Mouse (Mus musculus): ENCODE results near the gene L3hypdh. TPM values are rescaled to one million over a fixed set of nuclear protein-coding genes. Genes with fewer than 3 reads are reported as not detected.

The L3hypdh gene
- total RNA-seq, 1 experiment, result 1.8 TPM

- Histone ChIP-seq H3K4me1 (ENCODE audit: control insufficient read depth in 2 of 2, insufficient read depth in 2 of 2, low read length in 2 of 2, poor library complexity in 1 of 2) (peaks cover 3 to 5% of the 10 kb centered on the region in 2 experiments; a peak in 1 of 4 replicates), H3K9ac (ENCODE audit: insufficient read depth, low read depth, low read length, poor library complexity, severe bottlenecking) (peak overlapping the region; percentile 41; the same call in 1 of the 2 replicates), H3K4me3 (ENCODE audit: insufficient read depth in 1 of 2, low read depth in 1 of 2, low read length in 2 of 2, poor library complexity in 1 of 2, severe bottlenecking in 1 of 2) (peak overlapping the region; percentile 18 to 44; a peak in 3 of 4 replicates), H3K9me3 (ENCODE audit: control insufficient read depth, insufficient read depth, low read depth, low read length) (no peaks in the 10 kb centered on the region), H3K36me3 (ENCODE audit: control insufficient read depth, insufficient read depth, low read length, poor library complexity, severe bottlenecking) (no peaks in the 10 kb centered on the region), H3K27ac (ENCODE audit: insufficient read depth, low read depth, low read length, poor library complexity, severe bottlenecking) (peak overlapping the region; percentile 64)
- in situ Hi-C loops (cut with MboI; ENCODE audit: low sequenced_read_pairs in 2 of 2, unreplicated experiment in 2 of 2), result no loop called here
- DNase-seq (ENCODE audit: low read depth, low spot score), result no peak
- TF ChIP-seq HCFC1 (IDR thresholded peaks at IDR 0.05; ENCODE audit: borderline replicate concordance, insufficient read depth, low read length), result no peak
- no peak for TF ChIP-seq CHD2 (IDR thresholded peaks at IDR 0.05; ENCODE audit: low read depth, low read length)
- TF ChIP-seq ZC3H11A (IDR thresholded peaks at IDR 0.05; ENCODE audit: borderline replicate concordance, low read depth, low read length), result no peak
- no peak for TF ChIP-seq ZNF384 (IDR thresholded peaks at IDR 0.05; ENCODE audit: low read depth, low read length)
- no peak for TF ChIP-seq MAFK (IDR thresholded peaks at IDR 0.05; ENCODE audit: insufficient read depth, low read depth, low read length)
Observed at GRCm38 (mm10) chr12:72082370-72082769, 2.9 kb downstream of the L3hypdh start.

DNA sequence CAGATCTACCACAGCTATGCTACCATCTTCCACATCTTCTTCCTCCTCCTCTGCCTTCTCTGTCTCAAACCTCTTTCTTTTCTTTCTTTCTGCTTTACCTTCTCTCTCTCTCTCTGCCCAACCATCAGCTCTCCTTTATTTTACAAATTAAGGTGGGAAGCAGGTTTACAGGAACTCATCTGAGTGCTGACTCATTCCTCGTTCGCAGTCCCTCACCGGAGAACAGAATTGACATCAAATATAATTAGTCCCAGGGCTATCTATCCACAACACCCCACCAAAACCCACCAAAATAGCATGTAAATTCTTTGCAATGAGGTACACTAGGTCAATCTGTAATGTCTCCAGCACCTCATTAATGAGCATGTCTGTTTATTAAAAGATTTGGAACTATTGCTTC is 3.3 kb downstream of the L3hypdh start:
- peak overlapping the region; percentile 18 to 44; a peak in 2 of 4 replicates for H3K4me3 ChIP-seq (ENCODE audit: insufficient read depth in 1 of 2, low read depth in 1 of 2, low read length in 2 of 2, poor library complexity in 1 of 2, severe bottlenecking in 1 of 2)
- peak overlapping the region; percentile 41; the same call in 1 of the 2 replicates for H3K9ac ChIP-seq (ENCODE audit: insufficient read depth, low read depth, low read length, poor library complexity, severe bottlenecking)
- DNase-seq (ENCODE audit: low read depth, low spot score), result no peak
- in situ Hi-C loops (cut with MboI; ENCODE audit: low sequenced_read_pairs in 2 of 2, unreplicated experiment in 2 of 2), result no loop called here
- H3K27ac ChIP-seq (ENCODE audit: insufficient read depth, low read depth, low read length, poor library complexity, severe bottlenecking), result peak overlapping the region; percentile 64; the same call in 1 of the 2 replicates
- TF ChIP-seq MAFK (IDR thresholded peaks at IDR 0.05; ENCODE audit: insufficient read depth, low read depth, low read length) (peak; percentile 73), CHD2 (IDR thresholded peaks at IDR 0.05; ENCODE audit: low read depth, low read length) (no peak)
- no peaks in the 10 kb centered on the region for H3K36me3 ChIP-seq (ENCODE audit: control insufficient read depth, insufficient read depth, low read length, poor library complexity, severe bottlenecking)
- no peaks in the 10 kb centered on the region for H3K9me3 ChIP-seq (ENCODE audit: control insufficient read depth, insufficient read depth, low read depth, low read length)
- peaks cover 3 to 5% of the 10 kb centered on the region in 2 experiments; a peak in 1 of 4 replicates for H3K4me1 ChIP-seq (ENCODE audit: control insufficient read depth in 2 of 2, insufficient read depth in 2 of 2, low read length in 2 of 2, poor library complexity in 1 of 2)

DNA sequence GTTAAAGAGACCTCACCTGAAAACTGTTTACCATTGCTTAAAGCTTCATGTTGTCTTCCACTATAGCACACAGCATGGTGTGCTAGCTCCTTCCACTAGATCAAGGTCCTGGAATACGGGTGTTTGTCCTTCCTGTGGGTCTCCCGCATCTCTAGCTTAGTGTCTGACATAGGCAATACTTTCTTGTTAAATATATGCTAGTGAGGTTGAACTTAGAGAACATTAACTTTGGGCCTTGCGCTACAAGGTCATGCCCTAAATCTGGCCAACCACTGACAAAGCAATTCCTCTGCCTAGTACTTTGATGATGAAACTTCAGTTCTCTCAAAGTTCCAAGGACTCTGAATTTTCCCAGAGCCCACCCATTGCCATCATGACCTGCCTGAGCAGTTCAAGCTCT is 7.0 kb downstream of the L3hypdh start:
- Histone ChIP-seq H3K9me3 (ENCODE audit: control insufficient read depth, insufficient read depth, low read depth, low read length) (no peaks in the 10 kb centered on the region), H3K36me3 (ENCODE audit: control insufficient read depth, insufficient read depth, low read length, poor library complexity, severe bottlenecking) (no peaks in the 10 kb centered on the region), H3K27ac (ENCODE audit: insufficient read depth, low read depth, low read length, poor library complexity, severe bottlenecking) (no peak overlapping the region), H3K4me3 (ENCODE audit: insufficient read depth in 1 of 2, low read depth in 1 of 2, low read length in 2 of 2, poor library complexity in 1 of 2, severe bottlenecking in 1 of 2) (no peak overlapping the region), H3K9ac (ENCODE audit: insufficient read depth, low read depth, low read length, poor library complexity, severe bottlenecking) (no peak overlapping the region), H3K4me1 (ENCODE audit: control insufficient read depth in 2 of 2, insufficient read depth in 2 of 2, low read length in 2 of 2, poor library complexity in 1 of 2) (peaks cover 1 to 5% of the 10 kb centered on the region in 2 experiments; a peak in 1 of 4 replicates)
- TF ChIP-seq HCFC1 (IDR thresholded peaks at IDR 0.05; ENCODE audit: borderline replicate concordance, insufficient read depth, low read length) (no peak), CHD2 (IDR thresholded peaks at IDR 0.05; ENCODE audit: low read depth, low read length) (no peak), MAFK (IDR thresholded peaks at IDR 0.05; ENCODE audit: insufficient read depth, low read depth, low read length) (no peak), ZNF384 (IDR thresholded peaks at IDR 0.05; ENCODE audit: low read depth, low read length) (no peak), ZC3H11A (IDR thresholded peaks at IDR 0.05; ENCODE audit: borderline replicate concordance, low read depth, low read length) (no peak)
- no peak for DNase-seq (ENCODE audit: low read depth, low spot score)
- in situ Hi-C loops (cut with MboI; ENCODE audit: low sequenced_read_pairs in 2 of 2, unreplicated experiment in 2 of 2), result no loop called here

GRCm38 (mm10) chr12:72070327-72071269 is 14.6 kb downstream of the L3hypdh start, which contains the start of gene Gpr135:
Gene Gpr135, minus strand, starts transcription at chr12:72071125.
- H3K9ac ChIP-seq (ENCODE audit: insufficient read depth, low read depth, low read length, poor library complexity, severe bottlenecking), result peak within 1 kb of the TSS; percentile 71
- H3K4me1 ChIP-seq (ENCODE audit: control insufficient read depth in 2 of 2, insufficient read depth in 2 of 2, low read length in 2 of 2, poor library complexity in 1 of 2), result no peaks in the 10 kb centered on the region
- TF ChIP-seq MAFK (IDR thresholded peaks at IDR 0.05; ENCODE audit: insufficient read depth, low read depth, low read length), result no peak
- 0 out of 2 replicates have a peak, but pooled peaks have one; percentile 45 for TF ChIP-seq HCFC1 (IDR thresholded peaks at IDR 0.05; ENCODE audit: borderline replicate concordance, insufficient read depth, low read length)
- in situ Hi-C loops (cut with MboI; ENCODE audit: low sequenced_read_pairs in 2 of 2, unreplicated experiment in 2 of 2), result no loop called here
- no peak within 1 kb of the TSS for H3K27ac ChIP-seq (ENCODE audit: insufficient read depth, low read depth, low read length, poor library complexity, severe bottlenecking)
- peak within 1 kb of the TSS; percentile 77 to 78 for H3K4me3 ChIP-seq (ENCODE audit: insufficient read depth in 1 of 2, low read depth in 1 of 2, low read length in 2 of 2, poor library complexity in 1 of 2, severe bottlenecking in 1 of 2)
- no peaks in the 10 kb centered on the region for H3K36me3 ChIP-seq (ENCODE audit: control insufficient read depth, insufficient read depth, low read length, poor library complexity, severe bottlenecking)
- peak; percentile 71 for DNase-seq (ENCODE audit: low read depth, low spot score)
- no peaks in the 10 kb centered on the region for H3K9me3 ChIP-seq (ENCODE audit: control insufficient read depth, insufficient read depth, low read depth, low read length)
